Mouse (Mus musculus) heart, postnatal 14 days (tissue): ENCODE measurements around the gene Phlpp1. TPM values are rescaled to one million over a fixed set of nuclear protein-coding genes. Genes with fewer than 3 reads are reported as not detected.
"Not testable (repeated sequence)": the region's sequence is repeated elsewhere in the genome, so short reads cannot be mapped to it uniquely, and the experiment has no call there.

Experiments
- DNase-seq, 2 experiments: peaks; one replicate each; pipeline ENCODE4 v3.0.0; 2021 to 2022
- intact Hi-C: fragments of 180-260 bp; cut with DNase I; formaldehyde crosslinking; loops from one replicate; pipeline ENCODE4 v1.15.1; 2025
- total RNA-seq, 2 experiments: library from RNA; stranded (reverse); gene quantifications; 2 replicates each; pipeline ENCODE4 v1.2.3; 2021

Gene Phlpp1
- total RNA-seq, 2 experiments from 2014 or later: 19.7 TPM

DNA sequence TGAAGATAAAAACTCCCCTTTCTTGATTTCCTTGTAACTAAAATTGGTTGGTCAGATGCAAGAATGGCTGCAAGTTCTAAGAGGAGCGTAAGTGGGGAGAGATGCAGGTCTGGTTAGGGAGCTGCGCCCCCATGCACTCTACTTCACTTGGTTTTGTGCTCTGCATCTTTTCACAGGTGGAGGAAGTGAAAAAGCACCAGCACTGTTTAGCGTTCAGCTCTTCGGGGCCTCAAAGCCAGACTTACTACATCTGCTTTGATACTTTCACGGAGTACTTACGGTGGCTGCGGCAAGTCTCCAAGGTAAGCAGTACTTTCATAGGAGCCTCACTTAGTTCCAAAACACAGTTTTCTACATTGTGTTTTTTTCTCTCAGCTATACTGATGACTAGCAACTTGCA is 115.3 kb downstream of the Phlpp1 start:
- DNase-seq: no peak
- intact Hi-C loops: no loop called here

DNA sequence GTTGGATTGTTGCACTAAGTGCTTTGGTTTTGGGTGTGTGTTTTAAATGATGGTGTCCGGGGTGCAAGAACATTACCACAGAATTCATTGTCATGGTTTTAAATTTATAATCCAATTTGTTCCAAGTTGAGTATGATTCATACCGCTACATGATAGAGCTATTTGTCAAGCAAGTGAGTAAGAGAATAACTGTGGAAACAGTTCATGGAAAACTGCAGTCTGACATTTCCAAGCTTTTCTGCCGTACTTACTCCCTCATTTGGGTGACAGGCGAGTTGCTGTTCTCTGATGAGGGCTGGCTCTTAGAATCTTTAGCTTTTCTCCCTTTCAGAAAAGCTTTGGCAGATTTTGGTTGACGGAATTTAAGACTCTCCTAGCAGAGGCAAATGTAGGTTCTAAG is 117.5 kb downstream of the Phlpp1 start:
- intact Hi-C loops: no loop called here
- no peak for DNase-seq

DNA sequence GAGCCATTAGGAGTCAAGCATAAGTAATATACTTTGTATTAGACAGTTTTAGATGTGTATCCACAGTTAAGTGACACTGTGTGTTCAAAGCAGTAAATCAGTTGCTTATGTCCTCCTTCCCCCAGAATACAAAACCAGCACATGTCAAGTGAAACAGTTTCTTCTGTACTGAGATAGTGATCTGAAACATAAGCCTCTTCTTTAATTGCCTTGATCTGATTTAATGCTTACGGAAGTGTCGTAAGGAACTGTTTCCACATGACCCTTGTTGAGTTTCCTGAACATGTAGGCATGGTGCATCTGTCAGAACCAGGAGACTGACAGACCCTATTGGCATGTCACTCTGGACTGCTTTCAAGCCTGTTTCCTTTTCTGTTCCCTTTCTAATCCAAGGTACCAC is 118.0 kb downstream of the Phlpp1 start:
- DNase-seq: no peak
- intact Hi-C loops: no loop called here

DNA sequence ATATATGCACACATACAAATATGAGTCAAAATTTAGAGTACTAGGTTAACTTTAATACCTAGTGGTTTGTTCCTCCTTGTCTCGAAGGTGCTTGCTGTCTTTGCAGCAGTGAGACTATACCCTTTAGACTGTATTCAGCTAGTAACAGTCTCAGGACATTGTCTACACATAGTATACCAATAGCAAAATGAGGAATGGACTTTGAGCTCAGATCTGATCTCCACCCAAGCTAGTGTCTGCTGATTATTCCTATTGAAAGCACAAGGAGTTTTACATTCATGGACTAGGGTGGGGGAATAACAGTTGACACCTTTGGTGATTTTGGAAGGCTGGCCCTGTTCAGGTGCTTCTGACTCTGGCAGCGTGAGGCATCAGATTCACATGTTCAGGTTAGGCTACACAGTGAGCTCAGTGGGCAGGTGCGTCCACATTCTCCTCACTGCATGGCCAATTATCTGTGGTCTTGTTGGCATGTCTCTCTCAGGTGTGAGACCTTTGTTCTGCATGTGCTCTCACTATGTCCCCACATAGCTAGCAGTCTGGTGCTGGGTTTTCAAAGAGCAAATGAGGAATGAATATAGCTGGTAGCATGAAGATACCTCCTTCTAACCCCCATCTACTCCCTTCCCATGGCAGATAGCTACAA is 138.0 kb downstream of the Phlpp1 start:
- intact Hi-C loops: no loop called here
- no peak for DNase-seq

DNA sequence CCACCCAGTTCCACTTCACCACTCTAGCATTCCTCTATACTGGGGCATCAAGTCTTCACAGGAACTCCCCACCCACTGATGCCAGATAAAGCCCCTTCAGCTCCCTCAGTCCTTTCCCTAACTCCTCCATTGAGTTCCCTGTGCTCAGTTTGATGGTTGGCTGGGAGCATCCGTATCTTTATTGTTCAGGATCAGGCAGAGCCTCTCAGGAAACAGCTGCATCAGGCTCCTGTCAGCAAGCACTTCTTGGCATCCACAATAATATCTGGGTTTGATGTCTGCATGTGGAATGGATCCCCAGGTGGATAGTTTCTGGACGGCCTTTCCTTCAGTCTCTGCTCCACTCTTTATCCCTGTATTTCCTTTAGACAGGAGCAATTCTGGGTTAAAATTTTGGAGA is 138.7 kb downstream of the Phlpp1 start:
- intact Hi-C loops: no loop called here
- DNase-seq: no peak

DNA sequence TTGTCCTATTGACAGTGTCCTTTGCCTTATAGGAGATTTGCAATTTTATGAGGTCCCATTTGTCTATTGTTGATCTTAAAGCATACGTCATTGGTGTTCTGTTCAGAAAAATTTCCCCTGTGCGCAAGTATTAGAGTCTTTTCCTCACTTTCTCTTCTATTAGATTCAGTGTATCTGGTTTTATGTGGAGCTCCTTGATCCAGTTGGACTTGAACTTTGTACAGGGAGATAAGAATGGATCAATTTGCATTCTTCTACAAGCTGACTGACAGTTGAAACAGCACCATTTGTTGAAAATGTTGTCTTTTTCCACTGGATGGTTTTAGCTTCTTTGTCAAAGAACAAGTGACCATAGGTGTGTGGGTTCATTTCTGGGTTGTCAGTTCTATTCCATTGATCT is 140.3 kb downstream of the Phlpp1 start:
- DNase-seq, intact Hi-C loops: not testable (repeated sequence)

DNA sequence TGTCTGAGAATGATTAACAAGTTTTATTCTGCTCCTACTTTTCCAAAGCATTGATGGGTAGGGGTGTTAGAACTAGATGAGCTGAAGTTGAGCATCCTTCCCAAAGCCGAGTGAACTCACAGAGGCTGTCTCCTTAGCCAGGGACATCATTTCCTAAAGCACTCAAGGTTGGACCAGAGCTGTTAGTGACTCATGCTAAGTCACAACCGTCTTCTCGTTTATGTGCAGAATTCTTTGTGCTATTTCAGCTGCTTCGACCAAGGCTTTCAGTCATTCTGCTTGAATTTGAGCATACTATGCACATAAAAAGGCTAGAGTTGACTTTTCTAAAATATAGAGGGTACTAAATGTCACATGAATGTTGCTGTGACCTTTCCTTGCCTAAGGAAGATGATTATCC is 142.9 kb downstream of the Phlpp1 start:
- intact Hi-C loops: no loop called here
- no peak for DNase-seq

DNA sequence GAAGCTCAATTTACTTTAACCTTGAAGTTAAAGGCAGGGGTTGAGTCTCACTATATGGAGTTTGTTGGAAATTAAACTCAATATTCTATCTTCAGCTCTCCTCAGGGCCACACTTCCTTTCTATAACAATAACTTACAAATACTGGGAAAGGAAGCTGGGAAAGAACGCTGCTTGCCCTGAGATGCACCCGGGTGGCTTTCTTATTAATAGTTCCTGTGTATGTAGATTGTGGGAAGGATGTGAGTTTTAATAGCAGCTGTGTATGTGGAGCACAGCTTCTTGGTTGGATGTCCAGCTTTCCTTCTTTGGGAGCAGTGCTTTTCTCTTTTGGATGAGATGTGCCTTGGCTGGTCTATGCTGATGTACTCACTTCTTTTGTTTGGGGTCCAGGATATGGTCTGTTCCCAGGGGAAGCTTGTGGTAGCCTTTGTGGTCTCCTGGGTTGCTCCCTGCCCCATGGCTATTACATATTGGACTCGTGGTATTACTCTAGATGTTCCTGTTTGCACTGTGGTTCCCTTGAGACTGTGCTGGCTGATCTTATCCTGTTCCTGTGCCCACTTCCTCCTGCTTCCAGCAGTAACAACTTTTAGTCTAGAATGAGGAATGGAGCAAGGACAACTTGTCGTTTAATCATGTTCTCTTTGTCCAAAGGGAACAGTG is 145.2 kb downstream of the Phlpp1 start:
- intact Hi-C loops: no loop called here

DNA sequence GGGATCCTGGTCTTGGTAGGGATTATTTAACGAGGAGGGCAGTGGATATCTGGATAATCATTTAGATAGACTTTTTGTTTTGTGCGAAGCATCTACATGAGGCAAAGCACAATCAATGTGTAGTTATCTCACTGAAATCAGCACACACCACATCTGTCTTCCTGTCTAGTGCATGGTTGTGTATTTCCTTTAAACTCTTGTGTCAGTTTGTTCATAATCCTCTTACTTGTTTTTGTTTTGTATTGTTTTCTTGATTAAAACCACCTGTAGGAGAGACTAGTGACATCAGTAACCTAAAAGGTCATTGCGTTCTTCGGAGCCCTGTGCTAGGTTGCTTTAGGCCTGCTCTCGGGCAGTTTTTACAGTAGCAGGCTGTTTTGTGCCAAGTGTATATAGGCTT is 146.8 kb downstream of the Phlpp1 start:
- no peak for DNase-seq
- intact Hi-C loops: no loop called here

More for the DNA sequence above, 145.2 kb downstream of the Phlpp1 start:
- peak; percentile 38 to 60 for DNase-seq

DNA sequence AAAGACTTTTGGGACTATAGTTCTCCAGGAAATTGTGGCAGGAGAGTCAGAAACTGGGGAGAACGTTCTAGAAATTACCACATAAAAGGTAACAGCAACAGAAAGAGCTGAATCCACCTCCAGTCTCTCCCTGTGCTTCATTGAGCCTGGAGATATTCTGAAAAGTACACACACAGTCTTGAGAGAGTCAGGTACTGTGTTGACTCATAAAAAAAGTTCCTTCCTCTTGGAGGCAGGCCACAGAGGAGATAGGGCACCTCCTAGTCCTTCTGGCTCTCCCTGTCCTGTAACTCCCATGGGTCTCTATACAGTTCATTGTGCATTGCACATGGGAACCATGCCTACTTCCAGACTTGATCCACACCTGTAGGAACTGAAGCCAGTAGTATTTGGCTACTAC is 149.0 kb downstream of the Phlpp1 start:
- DNase-seq: no peak
- intact Hi-C loops: no loop called here

DNA sequence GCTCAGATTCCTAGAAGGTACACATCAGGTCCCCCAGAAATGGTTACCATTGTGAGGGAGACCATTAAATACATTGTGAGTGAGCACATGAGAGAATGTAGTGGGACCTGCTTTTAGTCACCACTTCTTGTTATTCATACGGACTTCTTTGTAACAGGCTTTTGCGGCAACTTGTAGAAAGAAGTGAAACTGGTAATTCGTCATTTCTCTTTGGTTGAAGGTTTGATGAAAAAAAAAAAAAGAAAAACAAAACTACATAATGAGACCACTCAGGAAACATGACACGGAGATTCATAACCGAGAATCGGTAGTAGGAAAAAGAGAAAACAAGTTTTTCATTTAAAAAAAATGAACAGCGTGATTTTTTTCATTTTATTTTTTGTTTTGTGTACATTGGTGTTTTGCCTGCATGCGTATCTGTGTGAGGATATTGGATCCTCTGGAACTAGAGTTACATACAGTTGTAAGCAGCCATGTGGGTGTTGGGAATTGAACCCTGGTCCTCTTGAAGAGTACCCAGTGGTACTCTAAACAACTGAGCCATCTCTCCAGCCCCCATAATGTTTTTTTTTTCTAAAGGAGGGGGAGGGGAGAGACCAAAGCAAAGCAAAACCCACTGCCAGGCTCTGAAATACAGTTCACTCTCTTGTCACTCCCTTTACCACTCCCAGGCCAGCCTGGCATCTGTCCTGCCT is 150.0 kb downstream of the Phlpp1 start:
- intact Hi-C loops: no loop called here
- DNase-seq: no peak

DNA sequence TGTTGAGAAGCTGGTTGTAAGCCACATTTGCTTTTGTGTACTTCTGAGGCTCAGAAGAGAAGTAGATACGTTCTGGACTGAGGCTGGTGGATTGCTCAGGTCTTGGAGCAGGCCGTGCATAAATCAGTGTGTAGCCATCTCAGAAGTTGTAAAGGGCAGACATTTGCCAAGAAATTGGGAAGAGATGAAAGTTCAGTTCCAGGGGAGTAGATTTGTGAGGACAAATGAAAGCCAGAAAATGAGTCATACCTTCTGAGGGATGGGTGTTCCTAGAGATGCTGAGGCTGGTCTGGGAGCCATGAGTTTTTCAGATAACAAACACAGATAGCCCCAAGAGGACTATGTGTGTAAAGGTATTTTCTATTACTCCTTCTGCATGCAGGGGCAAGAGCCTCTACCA is 155.1 kb downstream of the Phlpp1 start:
- intact Hi-C loops: no loop called here
- no peak for DNase-seq

DNA sequence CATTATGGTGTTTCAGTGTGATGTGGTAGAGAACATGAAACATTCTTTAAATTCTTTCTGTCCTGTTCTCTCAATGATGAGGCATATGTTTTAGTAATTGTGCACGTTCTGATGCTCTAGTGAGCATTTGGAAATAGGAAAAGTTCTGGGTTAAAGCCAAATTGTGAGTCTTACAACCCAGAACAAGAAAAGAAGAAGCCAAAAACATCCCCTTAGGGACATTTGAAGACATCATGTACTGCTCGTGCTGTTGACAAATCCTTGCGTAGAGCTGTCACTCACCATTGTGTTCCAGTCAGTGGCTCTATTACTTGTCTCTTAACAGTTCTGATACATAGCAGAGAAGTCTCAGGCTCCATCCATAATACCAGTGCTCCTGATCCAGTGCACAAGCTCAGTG is 170.5 kb downstream of the Phlpp1 start:
- DNase-seq: no peak
- intact Hi-C loops: no loop called here

DNA sequence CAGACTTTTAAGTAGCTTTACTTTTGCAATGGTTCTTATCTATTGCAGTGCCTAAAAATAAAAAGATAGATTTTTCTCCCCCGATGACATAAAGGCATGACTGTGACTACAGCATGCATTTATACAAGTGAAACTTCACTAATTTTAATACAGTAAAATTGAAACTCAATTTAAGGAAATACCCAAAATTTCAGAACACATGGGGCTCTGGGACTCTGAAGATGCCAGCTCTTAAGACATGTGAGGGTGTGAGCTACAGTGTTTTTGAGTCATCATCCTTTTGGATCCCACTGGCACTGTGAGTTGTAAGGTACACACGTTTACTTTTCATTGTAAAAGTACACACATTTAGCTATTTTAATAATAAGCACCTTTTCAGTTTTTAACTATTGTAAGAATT is 173.7 kb downstream of the Phlpp1 start:
- no peak for DNase-seq
- intact Hi-C loops: no loop called here

DNA sequence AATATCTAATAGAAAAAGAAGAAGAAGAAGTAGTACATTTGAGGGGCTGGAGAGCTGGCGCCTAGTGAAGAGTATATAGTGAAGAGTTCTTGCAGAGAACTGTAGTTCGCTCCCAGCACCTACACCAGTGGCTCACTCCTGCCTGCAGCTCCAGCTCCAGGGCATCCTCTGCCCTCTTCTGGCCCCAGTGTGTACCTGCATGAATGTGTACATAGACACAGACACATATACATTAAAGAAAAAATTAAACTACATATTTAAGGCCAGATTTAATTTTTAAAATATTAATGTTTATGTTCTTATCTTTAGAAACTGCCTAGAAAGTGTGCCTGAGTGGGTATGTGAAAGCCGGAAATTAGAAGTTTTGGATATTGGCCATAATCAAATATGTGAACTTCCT is 175.2 kb downstream of the Phlpp1 start:
- no peak for DNase-seq
- intact Hi-C loops: no loop called here

DNA sequence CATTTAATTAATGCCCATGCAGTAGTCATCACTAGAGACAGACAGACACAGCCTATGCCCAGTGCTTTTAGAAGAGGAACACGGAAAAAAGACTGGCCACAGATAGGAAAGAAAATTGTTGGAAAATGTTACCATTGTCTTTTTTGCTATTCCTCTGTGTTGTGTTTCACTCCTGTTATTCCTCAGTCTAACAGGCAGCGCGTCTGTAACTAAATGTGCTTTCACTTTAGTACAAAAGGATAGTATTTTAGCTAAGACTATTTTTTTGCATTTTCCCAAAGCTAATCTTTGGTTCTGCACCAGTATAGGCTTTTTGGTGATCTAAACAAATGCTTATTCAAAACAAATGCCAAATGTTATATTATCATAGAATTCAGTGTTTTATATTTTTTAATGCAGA is 177.6 kb downstream of the Phlpp1 start:
- DNase-seq: no peak
- intact Hi-C loops: no loop called here

DNA sequence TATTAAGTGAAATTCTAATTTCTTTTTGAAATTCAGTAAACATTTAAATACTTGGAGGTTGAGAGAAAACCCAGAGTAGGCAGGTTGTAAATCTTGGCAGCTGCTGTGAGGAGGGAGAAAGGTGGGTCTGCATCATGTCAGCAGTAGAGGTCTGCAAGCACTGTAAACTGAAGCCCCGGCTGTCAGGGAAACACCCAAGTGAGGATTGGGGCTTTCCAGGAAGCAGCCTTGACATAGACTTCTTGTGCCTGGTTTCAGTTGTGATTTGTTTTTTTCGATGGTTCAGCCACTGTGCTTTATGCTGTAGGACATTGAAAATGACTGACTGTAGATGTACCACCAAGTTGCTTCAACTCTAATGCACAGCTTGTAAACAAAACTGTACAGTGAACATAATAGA is 180.0 kb downstream of the Phlpp1 start:
- no peak for DNase-seq
- intact Hi-C loops: no loop called here

DNA sequence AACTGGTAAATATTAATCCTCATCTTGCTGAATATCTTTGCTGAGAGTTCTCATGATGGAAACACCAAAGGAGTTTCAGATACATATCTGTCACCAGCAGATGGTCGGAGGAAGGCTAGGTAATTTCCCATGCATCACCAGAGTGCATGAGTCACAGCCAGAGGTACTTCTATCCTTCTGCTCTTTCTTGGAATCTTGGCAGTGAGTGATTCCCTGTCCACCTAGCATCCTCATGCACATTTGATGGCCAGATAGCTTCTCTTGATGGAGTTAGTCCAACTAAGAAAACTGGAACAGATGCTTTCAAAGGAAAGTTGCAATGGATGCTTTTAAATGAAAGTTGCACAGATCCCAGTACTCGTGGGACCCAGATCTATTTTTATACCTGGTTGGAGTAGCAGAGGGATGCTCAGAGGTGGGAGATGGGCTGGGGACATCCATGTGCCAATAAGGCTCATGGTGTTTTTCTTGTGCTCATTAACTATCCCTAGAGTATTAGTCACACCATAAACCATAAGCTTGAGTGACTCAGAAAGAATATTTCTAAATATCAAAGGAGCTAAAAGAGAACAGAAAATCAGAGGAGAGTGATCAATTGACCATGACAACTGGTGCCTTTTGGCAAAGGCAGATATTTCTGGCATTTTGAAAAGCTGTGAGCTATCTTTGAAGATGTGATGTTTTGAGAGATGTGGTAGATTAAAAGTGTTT is 181.4 kb downstream of the Phlpp1 start:
- no peak for DNase-seq
- intact Hi-C loops: no loop called here

DNA sequence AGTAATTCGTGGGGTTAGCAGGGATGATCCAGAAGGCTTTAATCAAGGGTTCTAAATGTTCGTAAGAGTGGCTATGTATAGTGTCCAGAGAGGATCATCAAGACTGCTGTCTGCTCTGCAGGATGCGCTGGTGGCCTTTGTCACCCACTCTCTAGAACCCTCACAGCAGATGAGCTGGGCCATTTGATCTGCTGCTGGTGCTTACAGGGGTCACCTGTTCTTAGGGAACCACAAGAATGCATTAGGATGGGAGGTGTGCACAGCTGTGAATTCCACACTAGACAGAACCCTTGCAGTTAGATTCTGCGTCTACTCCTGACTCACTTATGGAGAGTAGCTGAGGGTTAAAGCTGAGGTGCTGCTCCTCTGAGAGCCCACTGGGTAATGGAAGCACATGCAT is 182.4 kb downstream of the Phlpp1 start:
- intact Hi-C loops: no loop called here
- DNase-seq: no peak

DNA sequence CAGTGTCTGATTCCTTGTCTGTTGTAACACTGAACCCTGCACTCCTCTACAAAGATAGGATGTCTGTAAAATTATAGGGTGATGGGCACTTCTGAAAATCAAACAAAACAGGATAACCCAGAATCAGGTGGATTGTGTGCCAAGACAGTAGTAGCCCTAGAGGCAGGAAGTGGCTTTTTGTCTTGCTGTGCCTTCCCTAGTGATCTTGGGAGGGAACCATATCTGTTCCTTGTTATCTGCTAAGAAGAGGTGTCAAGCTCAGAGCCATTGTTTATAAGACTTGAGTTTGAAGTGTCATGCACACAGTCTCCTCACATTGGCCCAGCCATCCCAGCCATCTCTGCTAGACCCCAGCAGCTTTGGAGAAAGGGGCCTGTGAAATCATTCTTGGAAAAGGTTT is 187.9 kb downstream of the Phlpp1 start:
- intact Hi-C loops: no loop called here
- DNase-seq: no peak

DNA sequence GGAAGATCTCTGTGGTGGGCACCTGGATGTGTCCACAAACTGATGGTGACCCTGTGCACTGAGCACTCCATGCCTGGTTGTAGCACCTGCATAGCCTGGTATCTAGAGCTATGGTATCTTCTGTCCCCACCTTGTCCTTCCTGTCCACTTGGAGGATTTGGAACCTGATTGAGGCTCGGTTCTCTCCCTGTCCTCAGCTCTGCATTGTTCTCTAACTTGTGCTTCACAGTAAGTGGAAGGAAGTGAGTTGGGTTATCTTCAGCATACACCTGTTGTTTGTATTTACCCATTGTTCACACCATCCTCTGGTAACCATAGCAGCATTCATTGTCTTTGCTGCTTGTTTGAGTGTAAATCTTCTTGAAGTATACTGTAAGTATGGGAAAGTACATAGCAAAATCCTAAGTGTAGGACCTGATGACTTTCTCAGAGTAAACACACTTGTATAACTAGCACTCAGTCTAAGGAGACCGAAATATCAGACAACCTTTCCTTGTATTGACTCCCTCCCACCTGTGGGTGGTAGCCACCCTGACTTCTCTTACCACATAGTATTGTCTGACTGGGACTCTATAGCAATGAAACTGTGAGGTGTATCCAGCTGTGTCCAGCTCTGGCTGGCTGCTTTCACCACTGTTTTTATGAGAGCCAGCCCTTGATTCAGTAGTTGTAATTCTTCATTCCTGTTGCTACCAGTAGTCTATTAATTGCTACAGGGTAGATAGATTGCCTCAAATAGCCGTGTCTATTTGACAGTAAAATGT is 191.5 kb downstream of the Phlpp1 start:
- intact Hi-C loops: no loop called here
- DNase-seq: no peak
